Mouse (Mus musculus) kidney, adult 2 months (tissue): ENCODE measurements around the gene Mgat5b.

Experiments
- CTCF ChIP-seq: fragments of 200-500 bp; conservative IDR thresholded peaks from 2 replicates; pipeline ENCODE4 v1.5.1; 2011; ENCODE audit warnings: low read depth, mild to moderate bottlenecking, control low read depth, low read length, moderate library complexity, mixed read lengths; ENCODE audit not compliant: insufficient read depth, insufficient read length
- POLR2A ChIP-seq: fragments of 200-500 bp; IDR thresholded peaks from one replicate; pipeline ENCODE4 v1.6.1; 2011; ENCODE audit warnings: low read depth, low read length, control low read depth

- no peak for TF ChIP-seq CTCF
- no peak for TF ChIP-seq POLR2A
Observed at GRCm38 (mm10) chr11:116970847-116971246, 52.2 kb downstream of the Mgat5b start.
